Mouse (Mus musculus): Measurements from ENCODE around the gene Cmtr2.

DNA sequence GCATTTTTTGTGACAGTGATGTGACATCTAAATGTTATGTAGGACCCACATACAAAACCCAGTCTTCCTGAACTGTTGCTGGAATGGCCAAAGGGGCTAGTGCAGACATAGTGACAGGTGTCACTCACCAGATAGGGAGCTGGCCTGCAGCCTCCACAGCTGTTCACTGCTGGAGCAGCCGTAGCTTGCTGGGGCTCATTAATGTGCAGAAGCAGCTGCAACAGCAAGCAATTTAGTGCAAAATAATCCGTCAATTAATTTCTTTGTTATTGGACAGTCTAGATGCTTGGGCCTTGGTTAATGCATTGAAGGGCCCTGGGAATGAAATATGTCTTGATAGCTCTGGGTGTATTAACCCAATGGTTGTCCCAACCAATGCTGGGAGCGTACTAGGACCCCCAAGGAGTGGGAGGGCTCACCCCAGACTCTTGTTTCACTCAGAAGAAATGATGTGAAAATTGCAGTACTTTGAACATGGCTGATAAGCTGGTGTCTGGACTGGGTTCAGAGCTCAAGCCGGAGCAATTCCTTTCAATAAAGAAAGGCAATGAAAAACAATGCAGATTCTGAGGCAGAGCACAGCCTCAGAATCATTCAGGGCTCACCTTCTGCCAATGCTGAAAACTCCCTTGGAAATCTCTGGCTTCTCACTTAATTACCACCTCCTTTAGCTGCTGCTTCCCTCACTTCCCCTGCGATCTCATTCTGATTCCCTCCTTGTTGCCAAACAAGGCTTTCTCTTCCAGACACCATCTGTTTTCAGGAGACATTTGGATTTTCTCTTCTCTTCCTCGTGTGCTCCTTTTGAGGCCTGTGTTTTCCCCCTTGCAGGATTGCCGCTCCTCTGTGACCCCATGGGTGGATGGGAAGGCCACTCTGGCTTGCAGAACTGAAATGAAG is 27.1 kb downstream of the Cmtr2 start:
- TF ChIP-seq CTCF (IDR thresholded peaks at IDR 0.05; ENCODE audit: low read depth, low read length), result no peak
- no peak for TF ChIP-seq POLR2A (IDR thresholded peaks at IDR 0.05; ENCODE audit: borderline replicate concordance, low read depth, low read length)
